Mouse (Mus musculus) adrenal gland, adult 8-10 months (tissue): ENCODE measurements around the gene Fbxw7. TPM values are rescaled to one million over a fixed set of nuclear protein-coding genes. Genes with fewer than 3 reads are reported as not detected.
"Not testable (repeated sequence)": the region's sequence is repeated elsewhere in the genome, so short reads cannot be mapped to it uniquely, and the experiment has no call there.

Experiments
- DNase-seq: peaks from one replicate; pipeline ENCODE4 v3.0.0; 2022
- total RNA-seq, 4 experiments: library from RNA; stranded (reverse); gene quantifications; 2 replicates each; pipeline ENCODE4 v1.2.4; 2022

Fbxw7 gene
- total RNA-seq, 4 experiments from 2014 or later: 17.7 to 20.8 (median 20.0) TPM

GRCm38 (mm10) chr3:84827617-84828016 lies 12.5 kb downstream of the Fbxw7 start:
- DNase-seq: no peak

- no peak for DNase-seq
These were observed 14.3 kb downstream of the Fbxw7 start for GRCm38 (mm10) chr3:84829366-84829765.

GRCm38 (mm10) chr3:84836029-84836428 lies 21.0 kb downstream of the Fbxw7 start:
- DNase-seq: no peak

DNA sequence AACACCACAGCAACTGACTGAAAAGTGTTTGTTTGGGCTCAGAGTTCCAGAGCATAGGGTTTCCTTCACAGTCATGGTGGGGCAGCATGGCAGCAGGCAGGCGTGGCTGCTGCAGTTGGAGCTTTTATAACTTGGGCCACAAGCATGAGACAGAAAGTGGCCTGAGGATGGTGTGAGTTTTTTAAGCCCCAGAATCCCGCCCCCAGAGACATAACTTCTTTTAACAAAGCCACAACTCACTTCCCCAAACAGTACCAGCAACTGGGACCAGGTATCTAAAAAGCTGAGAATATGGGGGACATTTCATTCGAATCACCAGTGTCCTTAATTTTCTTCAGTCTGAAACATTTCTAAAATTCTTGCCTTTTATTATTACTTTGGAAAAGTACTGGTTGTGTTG lies 22.9 kb downstream of the Fbxw7 start:
- no peak for DNase-seq

GRCm38 (mm10) chr3:84839499-84839898 lies 24.4 kb downstream of the Fbxw7 start:
- DNase-seq: no peak

DNA sequence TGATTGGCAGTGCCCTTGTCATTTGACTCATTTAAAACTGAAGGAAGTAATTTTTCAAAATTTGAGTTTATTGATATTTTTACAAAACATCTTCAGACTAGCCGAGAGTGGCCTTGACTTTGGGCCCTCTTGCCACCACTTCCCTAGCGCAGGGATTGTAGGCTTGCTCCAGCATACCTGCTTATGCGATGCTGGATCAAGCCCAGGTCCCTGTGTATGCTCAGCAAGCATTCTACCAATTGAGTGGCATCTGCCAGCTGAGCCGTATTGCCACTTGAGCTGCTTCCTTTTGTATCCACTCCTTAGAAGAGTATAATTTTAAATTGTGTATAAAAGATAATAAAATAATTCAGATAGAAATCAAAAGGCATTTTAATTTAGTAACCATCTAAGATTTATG lies 26.2 kb downstream of the Fbxw7 start:
- DNase-seq: no peak

DNA sequence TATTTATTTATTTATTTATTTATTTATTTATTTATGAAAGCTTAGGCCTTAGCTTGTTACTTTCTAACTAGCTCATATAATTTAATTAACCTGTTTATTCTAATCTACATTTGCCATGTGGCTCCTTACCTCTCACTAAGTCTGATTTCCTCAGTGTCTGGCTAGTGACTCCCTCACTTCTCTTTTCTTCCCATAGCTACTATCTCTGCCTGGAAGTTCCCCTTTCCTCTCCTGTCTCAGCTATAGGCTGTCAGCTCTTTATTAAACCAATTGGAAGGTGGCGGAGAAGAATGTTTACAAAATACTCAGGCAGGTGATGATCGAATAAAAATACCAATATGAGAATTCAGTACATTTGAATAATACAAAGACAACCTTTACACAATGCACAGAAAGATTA lies 27.7 kb downstream of the Fbxw7 start:
- no peak for DNase-seq

- DNase-seq: no peak
These were observed 28.5 kb downstream of the Fbxw7 start for GRCm38 (mm10) chr3:84843594-84843993.

DNA sequence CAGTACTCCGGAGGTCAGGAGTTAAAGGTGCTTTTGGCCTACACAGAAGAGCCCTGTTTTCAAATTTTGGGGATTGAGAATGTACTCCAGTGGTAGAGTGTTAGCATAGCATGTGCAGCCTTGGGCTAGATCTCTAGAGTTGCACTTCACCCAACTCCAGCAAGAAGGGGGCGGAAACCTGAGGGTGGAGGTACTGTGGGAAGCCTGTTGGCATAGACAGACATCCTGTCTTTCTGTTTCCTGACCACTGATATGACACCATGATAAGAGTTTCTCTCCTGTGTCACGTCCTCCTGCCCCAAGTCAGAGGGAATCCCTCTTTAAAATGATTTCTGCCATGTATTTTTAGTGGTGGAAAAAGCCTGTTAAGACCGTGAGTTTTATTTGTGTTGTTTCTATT lies 33.7 kb downstream of the Fbxw7 start:
- no peak for DNase-seq

- no peak for DNase-seq
These were observed 35.4 kb downstream of the Fbxw7 start for GRCm38 (mm10) chr3:84850418-84850817.

DNA sequence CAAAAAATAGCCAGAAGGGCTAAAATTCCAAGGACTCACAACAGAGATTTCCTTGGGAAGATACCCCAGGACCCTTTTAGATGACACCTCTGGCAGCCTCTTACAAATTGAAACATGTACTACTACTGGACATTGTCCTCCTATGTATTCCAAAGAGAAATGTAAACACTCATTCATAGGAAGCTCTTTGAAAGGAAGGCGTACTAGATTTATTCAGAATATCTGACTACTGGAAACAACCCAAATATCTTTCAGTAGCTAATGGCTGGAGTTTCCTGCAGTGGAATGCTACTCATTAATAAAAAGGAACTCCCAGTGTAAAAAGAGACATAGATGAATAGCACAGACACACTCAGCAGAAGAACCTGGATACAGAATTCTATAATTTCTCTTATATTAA lies 36.7 kb downstream of the Fbxw7 start:
- no peak for DNase-seq

GRCm38 (mm10) chr3:84852877-84853276 lies 37.8 kb downstream of the Fbxw7 start:
- peak; percentile 9 for DNase-seq

DNA sequence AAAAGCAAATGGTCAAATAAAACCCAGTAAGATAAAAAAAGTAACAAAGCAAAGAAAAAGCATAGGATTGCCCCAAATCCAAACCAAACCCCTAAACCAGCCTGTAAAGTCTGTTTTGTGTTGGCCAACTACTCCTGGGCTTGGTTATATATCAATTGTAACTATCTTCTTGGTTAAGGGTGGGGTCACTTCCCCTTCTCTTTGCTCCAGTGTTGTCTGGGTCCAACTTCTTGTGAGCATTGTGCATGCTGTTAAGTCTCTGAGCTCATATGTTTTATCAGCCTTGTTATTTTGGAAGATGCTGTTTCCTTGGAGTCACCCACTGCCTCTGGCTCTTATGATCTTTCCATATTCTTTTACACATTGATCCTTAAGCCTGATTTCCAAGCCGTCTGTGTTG lies 39.4 kb downstream of the Fbxw7 start:
- no peak for DNase-seq

- DNase-seq: no peak
These were observed 45.6 kb downstream of the Fbxw7 start for GRCm38 (mm10) chr3:84860669-84861068.

DNA sequence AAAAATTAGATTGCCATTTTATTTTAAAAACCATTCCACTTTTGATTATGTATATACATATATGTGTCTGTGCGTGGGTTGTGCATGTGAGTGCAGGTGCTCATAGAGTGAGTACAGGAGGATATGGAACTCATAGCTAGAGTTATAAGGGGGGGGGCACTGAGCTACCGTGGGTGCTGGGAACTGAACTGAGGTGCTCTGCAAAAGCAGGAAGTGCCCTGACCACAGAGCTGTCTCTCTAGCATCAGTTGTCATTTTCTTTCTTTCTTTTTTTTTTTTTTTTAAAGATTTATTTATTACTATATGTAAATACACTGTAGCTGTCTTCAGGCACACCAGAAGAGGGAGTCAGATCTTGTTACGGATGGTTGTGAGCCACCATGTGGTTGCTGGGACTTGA lies 46.7 kb downstream of the Fbxw7 start:
- DNase-seq: not testable (repeated sequence)

- no peak for DNase-seq
These were observed 50.6 kb downstream of the Fbxw7 start for GRCm38 (mm10) chr3:84865684-84866083.

DNA sequence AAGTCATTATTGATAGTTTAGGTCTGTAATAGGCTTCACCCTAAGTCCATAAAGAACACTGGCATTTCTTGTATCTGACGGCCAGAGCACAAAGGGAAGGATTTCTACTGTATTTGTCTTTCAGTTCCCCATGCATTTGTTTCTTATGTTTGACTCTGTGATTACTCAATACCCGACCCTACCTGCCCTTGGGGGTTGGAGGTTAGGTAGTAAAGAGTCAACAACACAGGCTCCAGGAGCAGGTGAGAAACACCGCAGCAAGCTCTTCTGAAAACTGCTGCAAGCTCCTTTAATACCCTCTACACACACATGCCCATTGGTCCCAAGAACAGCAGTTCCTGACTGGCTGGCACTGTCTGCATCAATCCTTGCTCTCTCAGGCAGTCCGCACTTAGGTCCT lies 51.8 kb downstream of the Fbxw7 start:
- DNase-seq: no peak

DNA sequence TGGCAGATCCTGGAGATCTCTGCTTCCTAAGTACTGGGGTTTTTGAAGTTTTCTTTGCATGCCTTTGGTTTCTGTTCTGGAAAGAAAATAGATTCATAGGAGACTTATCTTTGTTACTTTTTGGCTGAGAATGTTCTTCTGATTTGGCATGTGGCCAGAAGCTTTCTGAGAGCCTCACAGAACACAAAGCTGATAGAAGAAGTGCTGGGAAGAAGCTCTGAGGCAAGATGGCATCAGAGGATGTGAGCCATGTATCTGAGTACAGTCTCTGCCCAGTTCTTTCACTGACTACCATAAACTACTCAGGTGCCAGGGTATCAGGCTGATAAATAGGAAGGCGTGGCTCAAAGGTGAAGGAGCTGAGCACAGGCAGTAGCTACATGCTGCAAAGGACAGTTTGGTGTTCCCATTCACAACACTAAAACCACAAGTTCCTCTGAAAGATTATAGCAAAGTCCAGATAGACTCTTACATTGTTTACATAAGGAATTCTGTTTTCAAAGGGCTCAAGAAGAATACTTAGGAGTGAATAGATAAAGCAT lies 52.4 kb downstream of the Fbxw7 start:
- DNase-seq: no peak

DNA sequence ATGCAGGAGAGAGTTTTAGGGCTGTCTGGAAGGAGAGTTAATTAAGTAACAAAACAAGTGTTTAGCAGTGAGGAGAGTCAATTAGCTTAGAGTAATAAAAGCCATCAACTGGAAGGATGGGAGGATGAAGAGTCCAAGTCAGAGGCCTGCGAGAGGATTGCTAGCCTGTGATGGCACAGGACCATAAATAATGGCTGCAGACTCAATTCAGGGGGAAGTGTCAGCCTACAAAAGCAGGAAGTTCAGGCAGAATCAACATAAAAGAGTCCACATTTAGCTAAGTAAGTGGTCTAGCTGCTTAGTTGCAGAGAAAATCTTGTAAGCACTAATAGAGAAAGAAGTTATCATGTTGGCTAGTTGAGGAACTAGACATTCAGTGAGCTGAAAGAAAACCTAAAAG lies 52.9 kb downstream of the Fbxw7 start:
- DNase-seq: no peak

DNA sequence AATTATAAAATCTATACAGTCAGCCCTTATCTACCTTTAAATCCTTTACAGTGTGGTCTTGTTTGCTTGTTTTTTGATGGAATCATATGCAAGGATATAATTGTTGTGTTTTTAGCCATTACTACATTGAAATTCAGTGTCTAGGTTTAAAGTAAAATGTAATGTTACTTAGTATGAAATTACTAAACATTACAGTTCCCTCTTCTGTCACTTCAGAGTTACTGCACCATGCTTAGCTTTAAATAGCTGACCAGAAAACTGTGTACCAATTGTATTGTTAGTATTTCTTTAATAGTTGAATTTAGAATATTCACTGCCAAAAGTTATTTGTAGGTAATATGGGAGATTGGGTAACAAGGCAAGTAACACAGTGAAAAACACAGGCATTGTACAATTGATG lies 55.1 kb downstream of the Fbxw7 start:
- DNase-seq: no peak

GRCm38 (mm10) chr3:84875306-84875705 lies 60.2 kb downstream of the Fbxw7 start:
- DNase-seq: no peak

DNA sequence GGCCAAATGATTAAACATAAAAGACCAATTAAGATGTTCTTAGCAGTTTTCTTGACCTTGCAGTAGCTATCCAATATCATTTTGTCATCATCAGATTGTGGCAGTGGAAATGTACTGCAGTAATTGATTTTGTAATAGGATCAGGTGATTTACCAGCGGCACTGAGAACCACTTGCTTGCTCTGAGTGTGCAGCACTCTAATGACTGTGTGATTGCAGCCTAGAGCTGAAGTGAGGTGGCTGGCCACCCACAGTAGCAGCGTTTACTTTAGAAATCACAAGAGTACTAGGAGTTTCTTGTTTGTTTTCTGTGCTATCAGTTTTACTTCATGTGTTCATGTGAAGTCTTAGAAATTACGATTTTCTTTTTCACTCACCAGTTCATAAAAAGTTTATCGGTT lies 61.1 kb downstream of the Fbxw7 start:
- no peak for DNase-seq

GRCm38 (mm10) chr3:84883817-84884483 lies 68.9 kb downstream of the Fbxw7 start:
- no peak for DNase-seq

GRCm38 (mm10) chr3:84889648-84890047 lies 74.6 kb downstream of the Fbxw7 start:
- no peak for DNase-seq

DNA sequence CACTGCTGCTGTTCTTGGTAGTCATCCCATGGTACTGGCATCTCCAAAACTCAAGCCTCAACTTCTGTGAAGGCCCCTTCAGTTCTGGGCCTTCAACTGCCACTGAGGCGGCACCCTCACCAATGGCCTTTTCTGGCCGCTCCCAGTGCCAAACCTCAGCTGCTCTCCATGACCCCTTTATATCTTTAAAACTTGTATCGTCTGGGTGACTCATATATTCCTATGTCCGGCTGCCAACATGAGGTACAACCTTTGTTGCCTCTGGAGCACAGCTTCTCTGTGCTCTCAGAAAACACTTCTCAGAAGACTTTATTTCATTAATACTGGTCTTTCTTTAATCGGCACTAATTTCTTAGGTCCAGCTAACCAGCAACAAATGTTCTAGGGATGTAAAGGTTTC lies 75.9 kb downstream of the Fbxw7 start:
- peak; percentile 62 for DNase-seq
